Mouse (Mus musculus) liver, embryonic 13.5 days (tissue): ENCODE results near the gene Slc22a8. TPM values are rescaled to one million over a fixed set of nuclear protein-coding genes. Genes with fewer than 3 reads are reported as not detected.

ENCODE experiments used
- ATAC-seq: fragments of 200-750 bp; cut with Nextera tagmentation; 2 replicates; pipeline ENCODE4 v1.8.0; 2017; ENCODE audit warnings: low read depth, mild to moderate bottlenecking, moderate number of reproducible peaks, moderate library complexity
- DNase-seq: peaks from one replicate; pipeline ENCODE4 v3.0.0; 2022
- H3K27ac ChIP-seq: fragments of 300-500 bp; sonication (generic); 2 replicates; pipeline ENCODE4 v1.5.1; 2015; ENCODE audit warnings: moderate library complexity, mild to moderate bottlenecking, inconsistent platforms
- H3K27me3 ChIP-seq: fragments of 300-500 bp; sonication (generic); 2 replicates; pipeline ENCODE4 v1.6.1; 2015; ENCODE audit warnings: mild to moderate bottlenecking, inconsistent platforms
- H3K36me3 ChIP-seq: fragments of 300-500 bp; sonication (generic); 2 replicates; pipeline ENCODE4 v1.6.1; 2015; ENCODE audit warnings: mild to moderate bottlenecking, inconsistent platforms
- H3K4me1 ChIP-seq: fragments of 300-500 bp; sonication (generic); replicated peaks from 2 replicates; pipeline ENCODE4 v1.6.1; 2015; ENCODE audit warnings: inconsistent platforms
- H3K4me2 ChIP-seq: fragments of 300-500 bp; sonication (generic); 2 replicates; pipeline ENCODE4 v1.6.1; 2015; ENCODE audit warnings: inconsistent platforms, mild to moderate bottlenecking, moderate library complexity
- H3K4me3 ChIP-seq: fragments of 300-500 bp; sonication (generic); replicated peaks from 2 replicates; pipeline ENCODE4 v1.5.1; 2015; ENCODE audit warnings: mild to moderate bottlenecking, inconsistent platforms
- H3K9ac ChIP-seq: fragments of 300-500 bp; sonication (generic); 2 replicates; pipeline ENCODE4 v1.6.1; 2015; ENCODE audit warnings: mild to moderate bottlenecking, inconsistent platforms
- H3K9me3 ChIP-seq: fragments of 300-500 bp; sonication (generic); replicated peaks from 2 replicates; pipeline ENCODE4 v1.6.1; 2016; ENCODE audit warnings: inconsistent platforms
- WGBS: fragments of 180-500 bp; shearing (Covaris S2); methylation state at CpG from one replicate; pipeline ENCODE4 v1.1.7; 2015; ENCODE audit not compliant: insufficient replicate concordance; 5-methylcytosine and 5-hydroxymethylcytosine counted together
- polyA plus RNA-seq: library from polyadenylated mRNA; unstranded; fragments of >200 nt; fragmentation: Nextera tagmentation; extraction: Ambion mirVana; gene quantifications from 2 replicates; pipeline ENCODE4 v1.2.1, GENCODE M21; 2015

Slc22a8 gene
- polyA plus RNA-seq, 1 experiment from 2014 or later = 1.3 TPM

- no peaks in the 10 kb centered on the region for H3K9me3 ChIP-seq
- H3K36me3 ChIP-seq = no peaks in the 10 kb centered on the region
- WGBS = 83% methylated on average over 7 of the region's 7 CpGs
These were observed 30.0 kb downstream of the Slc22a8 start for GRCm38 (mm10) chr19:8621098-8621497.

GRCm38 (mm10) chr19:8630249-8630648 is 39.2 kb downstream of the Slc22a8 start:
- H3K9ac ChIP-seq = no peak overlapping the region
- H3K27ac ChIP-seq = no peak overlapping the region
- H3K4me3 ChIP-seq = no peak overlapping the region
- 60% methylated on average over 2 of the region's 2 CpGs for WGBS
- H3K9me3 ChIP-seq = no peaks in the 10 kb centered on the region
- H3K4me2 ChIP-seq = no peak overlapping the region
- no peaks in the 10 kb centered on the region for H3K36me3 ChIP-seq
- H3K4me1 ChIP-seq = peaks cover 11% of the 10 kb centered on the region
- H3K27me3 ChIP-seq = no peaks in the 10 kb centered on the region
- DNase-seq (no peak), ATAC-seq (no peak)

More at GRCm38 (mm10) chr19:8621098-8621497, 30.0 kb downstream of the Slc22a8 start:
- Histone ChIP-seq H3K4me1 (no peaks in the 10 kb centered on the region), H3K4me2 (no peak overlapping the region), H3K27me3 (no peaks in the 10 kb centered on the region; the same call in 1 of the 2 replicates), H3K9ac (no peak overlapping the region), H3K4me3 (no peak overlapping the region), H3K27ac (no peak overlapping the region)
- DNase-seq (no peak), ATAC-seq (no peak)

- Histone ChIP-seq H3K27me3 (no peaks in the 10 kb centered on the region), H3K4me1 (peaks cover 11% of the 10 kb centered on the region), H3K4me2 (no peak overlapping the region), H3K9ac (no peak overlapping the region), H3K9me3 (no peaks in the 10 kb centered on the region), H3K27ac (no peak overlapping the region), H3K4me3 (no peak overlapping the region), H3K36me3 (no peaks in the 10 kb centered on the region)
- ATAC-seq (no peak), DNase-seq (no peak)
- WGBS = 57% methylated on average over 6 of the region's 6 CpGs
These were observed 39.8 kb downstream of the Slc22a8 start for GRCm38 (mm10) chr19:8630826-8631225.

GRCm38 (mm10) chr19:8632029-8632428 is 41.0 kb downstream of the Slc22a8 start:
- 42% methylated on average over 1 of the region's 1 CpGs for WGBS
- no peak for DNase-seq
- no peak overlapping the region for H3K4me3 ChIP-seq

GRCm38 (mm10) chr19:8642086-8642485 is 51.0 kb downstream of the Slc22a8 start:
- WGBS = 17% methylated on average over 5 of the region's 5 CpGs
- Histone ChIP-seq H3K4me1 (no peaks in the 10 kb centered on the region), H3K27me3 (no peaks in the 10 kb centered on the region), H3K27ac (no peak overlapping the region), H3K36me3 (no peaks in the 10 kb centered on the region), H3K9ac (no peak overlapping the region), H3K4me2 (no peak overlapping the region), H3K9me3 (no peaks in the 10 kb centered on the region), H3K4me3 (no peak overlapping the region)
- DNase-seq (no peak), ATAC-seq (no peak)

More at GRCm38 (mm10) chr19:8632029-8632428, 41.0 kb downstream of the Slc22a8 start:
- no peak overlapping the region for H3K4me2 ChIP-seq
- no peak for ATAC-seq
- no peak overlapping the region for H3K9ac ChIP-seq
- H3K4me1 ChIP-seq = peaks cover 11% of the 10 kb centered on the region
- H3K27ac ChIP-seq = no peak overlapping the region
- H3K36me3 ChIP-seq = no peaks in the 10 kb centered on the region
- H3K9me3 ChIP-seq = no peaks in the 10 kb centered on the region
- H3K27me3 ChIP-seq = no peaks in the 10 kb centered on the region

- H3K4me3 ChIP-seq = no peak overlapping the region
- H3K9ac ChIP-seq = no peak overlapping the region
- H3K9me3 ChIP-seq = no peaks in the 10 kb centered on the region
- no peaks in the 10 kb centered on the region for H3K4me1 ChIP-seq
- ATAC-seq = no peak
- DNase-seq = no peak
- 67% methylated on average over 2 of the region's 2 CpGs for WGBS
- no peaks in the 10 kb centered on the region for H3K36me3 ChIP-seq
- H3K27me3 ChIP-seq = no peaks in the 10 kb centered on the region
- H3K4me2 ChIP-seq = no peak overlapping the region
- H3K27ac ChIP-seq = no peak overlapping the region
These were observed 55.3 kb downstream of the Slc22a8 start for GRCm38 (mm10) chr19:8646393-8646792.

GRCm38 (mm10) chr19:8655833-8656232 is 64.8 kb downstream of the Slc22a8 start:
- Histone ChIP-seq H3K4me2 (no peak overlapping the region), H3K9ac (no peak overlapping the region), H3K27me3 (peaks cover 13% of the 10 kb centered on the region), H3K4me3 (no peak overlapping the region), H3K36me3 (no peaks in the 10 kb centered on the region), H3K9me3 (no peaks in the 10 kb centered on the region), H3K27ac (no peak overlapping the region), H3K4me1 (no peaks in the 10 kb centered on the region)
- no peak for DNase-seq
- no peak for ATAC-seq

- Histone ChIP-seq H3K4me3 (no peak overlapping the region), H3K4me2 (no peak overlapping the region), H3K9ac (no peak overlapping the region), H3K27ac (no peak overlapping the region), H3K9me3 (no peaks in the 10 kb centered on the region), H3K27me3 (peaks cover 18% of the 10 kb centered on the region), H3K4me1 (no peaks in the 10 kb centered on the region; the same call in 1 of the 2 replicates), H3K36me3 (no peaks in the 10 kb centered on the region)
- ATAC-seq (no peak), DNase-seq (no peak)
- 54% methylated on average over 4 of the region's 4 CpGs for WGBS
These were observed 65.3 kb downstream of the Slc22a8 start for GRCm38 (mm10) chr19:8656341-8656740.

Other genes starting within 250 kb of the Slc22a8 start
- not detected in 2 replicates for gene Slc22a30, start 186.1 kb upstream of the Slc22a8 start, polyA plus RNA-seq
- gene Slc22a6, start 26.8 kb downstream of the Slc22a8 start, polyA plus RNA-seq = not detected in 2 replicates
- gene Chrm1, start 72.5 kb downstream of the Slc22a8 start, polyA plus RNA-seq = not detected in 2 replicates
- gene Slc3a2, start 132.1 kb downstream of the Slc22a8 start, polyA plus RNA-seq = 118 and 128 TPM in 2 replicates
- gene Wdr74, start 144.6 kb downstream of the Slc22a8 start, polyA plus RNA-seq = 80.8 and 81.6 TPM in 2 replicates
- 0.81 and 1.3 TPM in 2 replicates for gene 1700092M07Rik, start 149.5 kb downstream of the Slc22a8 start, polyA plus RNA-seq
- 48.2 and 51.9 TPM in 2 replicates for gene Stx5a, start 150.2 kb downstream of the Slc22a8 start, polyA plus RNA-seq
- 93.3 and 104 TPM in 2 replicates for gene Nxf1, start 165.8 kb downstream of the Slc22a8 start, polyA plus RNA-seq
- gene Tmem223, start 179.7 kb downstream of the Slc22a8 start, polyA plus RNA-seq = 66.1 and 74.2 TPM in 2 replicates
- gene Tmem179b, start 183.2 kb downstream of the Slc22a8 start, polyA plus RNA-seq = 93.6 and 97.1 TPM in 2 replicates
- gene Taf6l, start 195.2 kb downstream of the Slc22a8 start, polyA plus RNA-seq = 16.6 and 17.2 TPM in 2 replicates
- 105 and 110 TPM in 2 replicates for gene Polr2g, start 207.3 kb downstream of the Slc22a8 start, polyA plus RNA-seq
- 1.5 TPM in 2 replicates for gene Zbtb3, start 211.3 kb downstream of the Slc22a8 start, polyA plus RNA-seq
- 25.1 and 27.4 TPM in 2 replicates for gene Ttc9c, start 228.1 kb downstream of the Slc22a8 start, polyA plus RNA-seq
- gene Hnrnpul2, start 228.8 kb downstream of the Slc22a8 start, polyA plus RNA-seq = 2.8 and 3.0 TPM in 2 replicates
- not detected in 2 replicates for gene AC129217.1, start 238.5 kb downstream of the Slc22a8 start, polyA plus RNA-seq
- 33.8 and 37.2 TPM in 2 replicates for gene Bscl2, start 246.2 kb downstream of the Slc22a8 start, polyA plus RNA-seq
- 0.52 and 0.73 TPM in 2 replicates for gene Gng3, start 247.9 kb downstream of the Slc22a8 start, polyA plus RNA-seq